Mouse (Mus musculus) lung, postnatal 0 days (tissue): ENCODE data around the gene Tanc1. TPM values are rescaled to one million over a fixed set of nuclear protein-coding genes. Genes with fewer than 3 reads are reported as not detected.

Source experiments
- ATAC-seq: fragments of 200-750 bp; cut with Nextera tagmentation; 2 replicates; pipeline ENCODE4 v1.8.0; 2017; ENCODE audit warnings: moderate library complexity
- DNase-seq: peaks from one replicate; pipeline ENCODE4 v3.0.0-alpha.2; 2016; ENCODE audit warnings: low spot score
- H3K27ac ChIP-seq: fragments of 300-500 bp; sonication (generic); 2 replicates; pipeline ENCODE4 v1.5.1; 2014; ENCODE audit warnings: antibody characterized with exemption, mild to moderate bottlenecking, low read length, mixed read lengths
- H3K27me3 ChIP-seq: fragments of 300-500 bp; sonication (generic); replicated peaks from 2 replicates; pipeline ENCODE4 v1.6.1; 2014; ENCODE audit warnings: low read length, mixed read lengths; ENCODE audit not compliant: insufficient read depth
- H3K36me3 ChIP-seq: fragments of 300-500 bp; sonication (generic); 2 replicates; pipeline ENCODE4 v1.6.1; 2014; ENCODE audit warnings: low read length, mixed read lengths; ENCODE audit not compliant: insufficient read depth
- H3K4me1 ChIP-seq: fragments of 300-500 bp; sonication (generic); 2 replicates; pipeline ENCODE4 v1.6.1; 2014; ENCODE audit warnings: antibody characterized with exemption, low read depth, low read length, mixed read lengths; ENCODE audit not compliant: insufficient read depth
- H3K4me2 ChIP-seq: fragments of 300-500 bp; sonication (generic); replicated peaks from 2 replicates; pipeline ENCODE4 v1.6.1; 2014; ENCODE audit warnings: low read depth, mild to moderate bottlenecking, low read length, moderate library complexity, mixed read lengths
- H3K4me3 ChIP-seq: fragments of 300-500 bp; sonication (generic); 2 replicates; pipeline ENCODE4 v1.5.1; 2014; ENCODE audit warnings: low read depth, low read length
- H3K9ac ChIP-seq: fragments of 300-500 bp; sonication (generic); replicated peaks from 2 replicates; pipeline ENCODE4 v1.6.1; 2014; ENCODE audit warnings: low read depth, mild to moderate bottlenecking
- H3K9me3 ChIP-seq: fragments of 300-500 bp; sonication (generic); 2 replicates; pipeline ENCODE4 v1.6.1; 2016; ENCODE audit warnings: low read length, mixed read lengths
- CTCF ChIP-seq: IDR thresholded peaks from 2 replicates; pipeline ENCODE4 v1.5.1; 2016; ENCODE audit warnings: antibody characterized with exemption, mild to moderate bottlenecking
- EP300 ChIP-seq: IDR thresholded peaks from 2 replicates; pipeline ENCODE4 v1.6.1; 2016; ENCODE audit warnings: antibody characterized with exemption, mild to moderate bottlenecking, control low read depth
- WGBS: fragments of 180-500 bp; shearing (Covaris S2); extraction: QIAGEN DNeasy Blood & Tissue Kit; methylation state at CpG from one replicate; pipeline ENCODE4 v1.1.7; 2014; 5-methylcytosine and 5-hydroxymethylcytosine counted together
- polyA plus RNA-seq: library from polyadenylated mRNA; unstranded; fragments of >200 nt; fragmentation: Nextera tagmentation; extraction: Ambion mirVana; gene quantifications from 2 replicates; pipeline ENCODE4 v1.2.1, GENCODE M21; 2015

Gene Tanc1
- polyA plus RNA-seq, 1 experiment from 2014 or later: 20.9 TPM

DNA sequence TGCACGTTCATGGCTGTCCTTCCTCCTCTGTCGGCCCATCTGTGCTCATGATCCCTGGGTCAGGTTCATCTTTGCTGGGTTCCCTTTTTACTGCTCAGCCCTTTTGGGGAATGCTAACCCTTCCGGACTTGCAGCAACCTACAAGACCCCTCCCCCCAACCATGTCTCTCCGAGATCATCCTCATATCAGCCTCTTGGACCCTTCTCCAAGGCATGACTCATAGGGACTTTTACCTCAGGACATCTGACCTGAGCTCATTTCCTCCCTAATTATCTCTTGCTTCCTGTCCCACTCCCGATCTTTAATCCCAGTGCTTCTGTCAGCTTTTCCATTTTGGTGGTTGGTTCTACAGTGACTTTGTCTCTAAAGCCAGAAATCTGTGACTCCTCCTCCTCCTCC lies 68.9 kb downstream of the Tanc1 start:
- TF ChIP-seq CTCF: no peak
- TF ChIP-seq EP300: no peak
- DNase-seq (peak; percentile 17), ATAC-seq (no peak)
- Histone ChIP-seq H3K27me3 (no peaks in the 10 kb centered on the region), H3K4me1 (peaks cover 10% of the 10 kb centered on the region; the same call in 1 of the 2 replicates), H3K4me2 (no peak overlapping the region), H3K27ac (peak overlapping the region; percentile 85), H3K4me3 (no peak overlapping the region), H3K36me3 (no peaks in the 10 kb centered on the region), H3K9ac (no peak overlapping the region), H3K9me3 (no peaks in the 10 kb centered on the region)
- 59% methylated on average over 5 of the region's 5 CpGs for WGBS

DNA sequence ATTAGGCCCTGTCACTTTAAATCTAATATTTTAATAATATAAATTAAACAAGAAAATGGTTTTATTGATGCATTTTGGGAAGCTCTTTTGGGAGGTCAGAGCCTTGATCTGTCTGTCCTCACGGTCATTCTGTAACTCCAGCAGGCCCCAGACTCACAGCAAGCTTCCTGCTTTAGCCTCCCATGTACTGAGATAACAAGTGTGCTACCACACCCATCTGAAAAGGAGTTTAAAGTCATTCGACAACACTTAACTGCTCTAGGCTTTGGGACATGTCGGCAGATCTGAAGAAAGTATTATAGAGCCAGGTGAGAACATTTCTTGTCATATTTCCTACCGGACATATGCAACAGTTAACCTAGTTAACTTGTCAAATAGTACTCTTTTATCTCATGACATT lies 69.3 kb downstream of the Tanc1 start:
- peak overlapping the region; percentile 85 for H3K27ac ChIP-seq
- WGBS: 42% methylated on average over 4 of the region's 4 CpGs
- no peaks in the 10 kb centered on the region for H3K9me3 ChIP-seq
- TF ChIP-seq EP300: peak; percentile 43; the same call in 1 of the 2 replicates
- no peak for TF ChIP-seq CTCF
- no peaks in the 10 kb centered on the region for H3K36me3 ChIP-seq
- peaks cover 10% of the 10 kb centered on the region; the same call in 1 of the 2 replicates for H3K4me1 ChIP-seq
- ATAC-seq (no peak), DNase-seq (peak; percentile 46)
- H3K9ac ChIP-seq: no peak overlapping the region
- no peaks in the 10 kb centered on the region for H3K27me3 ChIP-seq
- no peak overlapping the region for H3K4me3 ChIP-seq
- H3K4me2 ChIP-seq: no peak overlapping the region

DNA sequence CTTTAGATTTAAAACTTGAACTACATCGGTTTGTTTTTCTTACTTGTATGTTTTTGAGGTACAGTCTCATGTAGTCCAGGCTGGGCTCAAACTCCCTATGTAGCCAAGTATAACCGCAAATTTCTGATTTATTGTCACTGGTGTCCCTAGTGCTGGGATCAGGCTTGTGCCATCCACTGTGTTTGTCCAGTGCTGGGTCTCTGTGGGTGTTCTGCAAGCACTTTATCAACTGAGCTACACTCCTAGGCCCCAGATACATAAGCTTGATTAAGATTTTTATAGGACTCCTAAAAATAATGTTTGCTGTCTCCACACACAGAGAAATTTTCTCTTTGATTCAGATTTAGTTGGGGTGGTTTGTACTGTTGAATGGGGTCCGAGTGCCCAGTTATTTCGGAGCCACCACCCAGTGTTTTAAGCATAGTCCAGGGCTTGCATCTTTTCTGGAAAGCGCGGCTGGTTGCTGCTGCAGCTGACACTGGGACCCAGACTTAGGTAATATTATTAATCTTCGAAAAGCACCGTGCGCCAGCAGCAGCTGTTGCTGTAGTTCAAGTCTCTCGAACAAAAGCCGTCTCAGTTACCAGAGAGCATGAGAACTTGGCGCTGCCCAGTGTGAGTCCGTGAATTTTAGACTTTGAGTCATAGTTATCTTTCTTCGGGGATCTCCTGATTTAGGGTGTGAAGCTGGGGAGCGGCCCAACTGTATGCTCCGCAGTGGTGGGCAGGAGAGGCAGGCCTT lies 73.2 kb downstream of the Tanc1 start:
- ATAC-seq (no peak), DNase-seq (no peak)

DNA sequence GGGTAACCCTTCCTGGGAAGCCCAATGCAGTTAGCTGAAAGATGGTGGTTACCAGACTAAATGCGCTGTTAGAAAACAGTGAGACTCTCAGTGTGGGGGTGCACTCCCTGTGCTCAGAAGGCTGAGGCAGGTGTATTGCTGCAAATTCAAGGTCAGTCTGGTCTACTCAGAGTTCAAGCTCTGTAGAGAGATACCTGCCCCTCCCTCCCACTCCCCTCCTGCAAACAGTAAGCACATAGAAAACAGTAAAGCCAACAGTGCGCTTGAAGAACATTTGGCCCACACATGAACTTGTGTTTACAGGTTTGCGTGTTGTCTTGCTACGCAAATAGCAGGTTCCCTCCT lies 73.7 kb downstream of the Tanc1 start:
- no peak for ATAC-seq
- WGBS: 97% methylated on average over 4 of the region's 4 CpGs
- no peak overlapping the region for H3K4me2 ChIP-seq
- H3K36me3 ChIP-seq: no peaks in the 10 kb centered on the region
- no peaks in the 10 kb centered on the region for H3K9me3 ChIP-seq
- no peak for TF ChIP-seq EP300
- no peak for TF ChIP-seq CTCF
- no peak overlapping the region for H3K27ac ChIP-seq
- H3K4me1 ChIP-seq: peaks cover under 1% of the 10 kb centered on the region; the same call in 1 of the 2 replicates
- no peak overlapping the region for H3K4me3 ChIP-seq
- H3K9ac ChIP-seq: no peak overlapping the region
- H3K27me3 ChIP-seq: no peaks in the 10 kb centered on the region
- no peak for DNase-seq

More for the DNA sequence above, 73.2 kb downstream of the Tanc1 start:
- H3K4me2 ChIP-seq: no peak overlapping the region
- H3K4me3 ChIP-seq: no peak overlapping the region
- H3K4me1 ChIP-seq: no peaks in the 10 kb centered on the region; the same call in 1 of the 2 replicates
- H3K27ac ChIP-seq: no peak overlapping the region
- H3K36me3 ChIP-seq: no peaks in the 10 kb centered on the region
- no peak overlapping the region for H3K9ac ChIP-seq
- no peaks in the 10 kb centered on the region for H3K9me3 ChIP-seq
- WGBS: 82% methylated on average over 16 of the region's 16 CpGs
- TF ChIP-seq EP300 (no peak), CTCF (no peak)
- no peaks in the 10 kb centered on the region for H3K27me3 ChIP-seq

DNA sequence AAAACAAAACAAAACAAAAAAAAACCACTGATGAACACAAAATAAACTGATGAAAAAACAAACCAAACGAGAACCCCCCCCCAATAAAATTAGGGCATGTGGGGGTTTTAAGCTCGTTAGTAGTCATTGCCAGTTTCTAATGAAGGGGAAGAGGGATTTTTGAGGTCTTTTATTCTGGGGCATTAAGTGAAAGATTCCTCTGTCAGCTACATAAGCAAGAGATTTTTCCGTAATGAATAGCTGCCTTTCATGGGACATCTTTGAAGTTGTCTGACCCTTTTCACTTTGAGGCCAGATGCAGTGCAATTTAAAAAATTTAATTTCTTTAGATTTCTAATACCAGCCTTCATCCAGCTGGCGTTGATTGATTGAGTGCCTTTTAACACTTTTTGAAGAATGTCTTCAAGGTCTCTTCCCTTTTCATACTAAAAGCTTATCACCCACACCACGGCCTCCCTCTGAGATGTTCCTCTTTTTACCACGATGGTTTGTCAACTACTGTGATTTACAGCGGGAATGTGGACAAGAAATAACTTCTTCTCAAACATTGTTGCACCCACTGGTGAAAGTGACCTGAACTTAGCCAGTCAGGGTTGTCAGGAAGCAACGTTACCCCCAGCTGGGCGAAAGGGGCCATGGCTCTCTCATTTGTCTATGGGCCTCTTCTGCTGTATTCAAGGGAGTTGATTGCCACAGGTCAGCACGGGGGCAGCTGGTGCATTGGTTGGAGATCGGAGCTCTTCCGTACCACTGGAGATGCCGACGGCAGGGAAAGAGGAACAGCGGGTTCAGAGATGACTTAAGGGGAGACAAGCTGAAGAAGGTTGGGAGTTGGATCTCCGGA lies 76.6 kb downstream of the Tanc1 start:
- no peak for TF ChIP-seq EP300
- Histone ChIP-seq H3K4me1 (peaks cover 10% of the 10 kb centered on the region), H3K27me3 (no peaks in the 10 kb centered on the region), H3K9me3 (no peaks in the 10 kb centered on the region), H3K9ac (no peak overlapping the region), H3K27ac (no peak overlapping the region), H3K4me2 (no peak overlapping the region), H3K36me3 (no peaks in the 10 kb centered on the region), H3K4me3 (no peak overlapping the region)
- WGBS: 58% methylated on average over 16 of the region's 16 CpGs
- DNase-seq (no peak), ATAC-seq (no peak)

DNA sequence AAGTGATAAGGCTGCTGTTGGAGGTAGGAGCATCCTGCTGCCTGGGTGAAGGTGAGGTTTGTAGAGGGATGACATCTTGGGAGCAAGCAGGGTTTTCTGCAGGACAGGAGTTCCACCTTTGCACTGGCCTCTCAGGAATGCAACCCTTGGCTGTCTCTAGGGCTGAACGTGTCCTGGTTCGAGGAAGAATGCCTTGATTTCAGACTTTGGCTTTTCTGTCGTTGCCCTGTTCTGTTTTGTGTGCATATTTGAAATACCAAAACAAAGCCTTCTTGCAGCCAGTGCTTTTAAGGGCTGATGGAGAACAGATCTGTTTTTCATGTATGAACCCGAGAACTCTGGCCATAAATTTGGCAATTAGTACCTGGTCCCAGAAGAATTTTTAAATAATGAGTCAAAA lies 79.3 kb downstream of the Tanc1 start:
- H3K4me1 ChIP-seq: peaks cover 10% of the 10 kb centered on the region

More for the DNA sequence above, 79.3 kb downstream of the Tanc1 start:
- Histone ChIP-seq H3K9me3 (no peaks in the 10 kb centered on the region), H3K27me3 (no peaks in the 10 kb centered on the region), H3K9ac (no peak overlapping the region), H3K4me3 (no peak overlapping the region), H3K27ac (no peak overlapping the region; the same call in 1 of the 2 replicates), H3K36me3 (no peaks in the 10 kb centered on the region), H3K4me2 (no peak overlapping the region)
- DNase-seq (no peak), ATAC-seq (no peak)
- TF ChIP-seq CTCF: no peak
- TF ChIP-seq EP300: no peak
- WGBS: 27% methylated on average over 4 of the region's 4 CpGs
